Mouse (Mus musculus): Measurements from ENCODE around the gene Sult2a5.

Sult2a5 gene

GRCm38 (mm10) chr7:13623667-13624066 is at the start of gene Sult2a5:
TSS of gene Sult2a5 (plus strand) at chr7:13623967.
- no peak for DNase-seq (ENCODE audit: low spot score)

All from yolk sac, embryonic 10.5 days (tissue).